Mouse (Mus musculus): ENCODE measurements around the gene Kdm5a. TPM values are rescaled to one million over a fixed set of nuclear protein-coding genes. Genes with fewer than 3 reads are reported as not detected.

Kdm5a gene
- polyA plus RNA-seq, 2 experiments = 3.8 to 17.6 TPM

GRCm38 (mm10) chr6:120403936-120404335 is 40.0 kb downstream of the Kdm5a start:
- WGBS (ENCODE audit: insufficient replicate concordance) = 92% methylated on average over 1 of the region's 1 CpGs
- Histone ChIP-seq H3K27ac (no peak overlapping the region), H3K4me1 (replicated peaks; ENCODE audit: control insufficient read depth in 2 of 2, insufficient read depth in 2 of 2, low read length in 1 of 2) (no peaks in the 10 kb centered on the region), H3K27me3 (ENCODE audit: control insufficient read depth, insufficient read depth, low read length) (no peaks in the 10 kb centered on the region), H3K9ac (replicated peaks) (no peak overlapping the region), H3K4me2 (ENCODE audit: low read depth) (no peak overlapping the region), H3K4me3 (ENCODE audit: insufficient read depth in 1 of 2, low read depth in 2 of 2, low read length in 2 of 2) (no peak overlapping the region), H3K9me3 (ENCODE audit: control insufficient read depth, low read length) (no peaks in the 10 kb centered on the region), H3K36me3 (replicated peaks; ENCODE audit: control insufficient read depth, insufficient read depth, low read depth) (peaks cover 55% of the 10 kb centered on the region)
- DNase-seq (ENCODE audit: low read depth in 3 of 3, low spot score in 3 of 3) (no peak), ATAC-seq (ENCODE audit: insufficient read depth) (no peak)
- TF ChIP-seq EP300 (IDR thresholded peaks at IDR 0.05; ENCODE audit: low read depth) (no peak), CTCF (IDR thresholded peaks at IDR 0.05; ENCODE audit: low read depth) (no peak)

GRCm38 (mm10) chr6:120438161-120438560 is 74.2 kb downstream of the Kdm5a start:
- no peaks in the 10 kb centered on the region for H3K9me3 ChIP-seq (ENCODE audit: control insufficient read depth, low read length)
- 85% methylated on average over 3 of the region's 3 CpGs for WGBS (ENCODE audit: insufficient replicate concordance)
- no peak overlapping the region for H3K27ac ChIP-seq
- H3K36me3 ChIP-seq (replicated peaks; ENCODE audit: control insufficient read depth, insufficient read depth, low read depth) = peaks cover 28% of the 10 kb centered on the region
- H3K4me3 ChIP-seq (ENCODE audit: insufficient read depth in 1 of 2, low read depth in 2 of 2, low read length in 2 of 2) = no peak overlapping the region
- ATAC-seq (ENCODE audit: insufficient read depth) (no peak), DNase-seq (ENCODE audit: low read depth in 3 of 3, low spot score in 3 of 3) (no peak)
- no peak for TF ChIP-seq CTCF (IDR thresholded peaks at IDR 0.05; ENCODE audit: low read depth)
- H3K9ac ChIP-seq (replicated peaks) = no peak overlapping the region
- no peaks in the 10 kb centered on the region for H3K27me3 ChIP-seq (ENCODE audit: control insufficient read depth, insufficient read depth, low read length)
- H3K4me2 ChIP-seq (ENCODE audit: low read depth) = no peak overlapping the region
- no peaks in the 10 kb centered on the region for H3K4me1 ChIP-seq (replicated peaks; ENCODE audit: control insufficient read depth in 2 of 2, insufficient read depth in 2 of 2, low read length in 1 of 2)

GRCm38 (mm10) chr6:120442171-120442749 is 78.3 kb downstream of the Kdm5a start:
- no peak overlapping the region for H3K9ac ChIP-seq (replicated peaks)
- no peak overlapping the region for H3K4me2 ChIP-seq (ENCODE audit: low read depth)
- no peaks in the 10 kb centered on the region for H3K4me1 ChIP-seq (replicated peaks; ENCODE audit: control insufficient read depth in 2 of 2, insufficient read depth in 2 of 2, low read length in 1 of 2)
- H3K4me3 ChIP-seq (ENCODE audit: insufficient read depth in 1 of 2, low read depth in 2 of 2, low read length in 2 of 2) = no peak overlapping the region
- 79% methylated on average over 4 of the region's 4 CpGs for WGBS (ENCODE audit: insufficient replicate concordance)
- TF ChIP-seq EP300 (IDR thresholded peaks at IDR 0.05; ENCODE audit: low read depth) = no peak
- no peak for TF ChIP-seq CTCF (IDR thresholded peaks at IDR 0.05; ENCODE audit: low read depth)
- H3K27ac ChIP-seq = no peak overlapping the region
- H3K27me3 ChIP-seq (ENCODE audit: control insufficient read depth, insufficient read depth, low read length) = no peaks in the 10 kb centered on the region
- ATAC-seq (ENCODE audit: insufficient read depth) (no peak), DNase-seq (ENCODE audit: low read depth in 3 of 3, low spot score in 3 of 3) (no peak)
- no peaks in the 10 kb centered on the region for H3K9me3 ChIP-seq (ENCODE audit: control insufficient read depth, low read length)
- peaks cover 17% of the 10 kb centered on the region for H3K36me3 ChIP-seq (replicated peaks; ENCODE audit: control insufficient read depth, insufficient read depth, low read depth)

- Histone ChIP-seq H3K4me3 (ENCODE audit: insufficient read depth in 1 of 2, low read depth in 2 of 2, low read length in 2 of 2) (no peak overlapping the region), H3K4me2 (ENCODE audit: low read depth) (no peak overlapping the region), H3K9me3 (ENCODE audit: control insufficient read depth, low read length) (no peaks in the 10 kb centered on the region), H3K36me3 (replicated peaks; ENCODE audit: control insufficient read depth, insufficient read depth, low read depth) (peaks cover 15% of the 10 kb centered on the region), H3K27me3 (ENCODE audit: control insufficient read depth, insufficient read depth, low read length) (no peaks in the 10 kb centered on the region), H3K27ac (no peak overlapping the region), H3K4me1 (replicated peaks; ENCODE audit: control insufficient read depth in 2 of 2, insufficient read depth in 2 of 2, low read length in 1 of 2) (no peaks in the 10 kb centered on the region), H3K9ac (replicated peaks) (no peak overlapping the region)
- WGBS (ENCODE audit: insufficient replicate concordance) = 82% methylated on average over 14 of the region's 14 CpGs
- TF ChIP-seq CTCF (IDR thresholded peaks at IDR 0.05; ENCODE audit: low read depth) (no peak), EP300 (IDR thresholded peaks at IDR 0.05; ENCODE audit: low read depth) (no peak)
- ATAC-seq (ENCODE audit: insufficient read depth) = no peak
- no peak for DNase-seq (ENCODE audit: low read depth in 3 of 3, low spot score in 3 of 3)
Observed at GRCm38 (mm10) chr6:120443363-120444355, 79.7 kb downstream of the Kdm5a start.

- 59% methylated on average over 3 of the region's 3 CpGs for WGBS (ENCODE audit: insufficient replicate concordance)
- H3K9ac ChIP-seq (replicated peaks) = no peak overlapping the region
- H3K27ac ChIP-seq = no peak overlapping the region
- no peak for TF ChIP-seq CTCF (IDR thresholded peaks at IDR 0.05; ENCODE audit: low read depth)
- DNase-seq (ENCODE audit: low read depth in 3 of 3, low spot score in 3 of 3) (no peak), ATAC-seq (ENCODE audit: insufficient read depth) (no peak)
- no peaks in the 10 kb centered on the region for H3K36me3 ChIP-seq (replicated peaks; ENCODE audit: control insufficient read depth, insufficient read depth, low read depth)
- H3K4me2 ChIP-seq (ENCODE audit: low read depth) = no peak overlapping the region
- H3K4me1 ChIP-seq (replicated peaks; ENCODE audit: control insufficient read depth in 2 of 2, insufficient read depth in 2 of 2, low read length in 1 of 2) = peaks cover 0 to 20% of the 10 kb centered on the region in 2 experiments; a peak in 2 of 4 replicates
- no peak overlapping the region for H3K4me3 ChIP-seq (ENCODE audit: insufficient read depth in 1 of 2, low read depth in 2 of 2, low read length in 2 of 2)
- no peaks in the 10 kb centered on the region for H3K27me3 ChIP-seq (ENCODE audit: control insufficient read depth, insufficient read depth, low read length)
- H3K9me3 ChIP-seq (ENCODE audit: control insufficient read depth, low read length) = no peaks in the 10 kb centered on the region
Observed at GRCm38 (mm10) chr6:120450208-120450607, 86.3 kb downstream of the Kdm5a start.

Measured in liver, embryonic 14.5 days (tissue).